Mouse (Mus musculus) kidney, embryonic 16.5 days (tissue): ENCODE results near the gene Chrna5. TPM values are rescaled to one million over a fixed set of nuclear protein-coding genes. Genes with fewer than 3 reads are reported as not detected.
A peak's percentile ranks its signal among the peaks of the same experiment; 100 is the strongest.

Source experiments
- ATAC-seq: fragments of 200-750 bp; cut with Nextera tagmentation; 2 replicates; pipeline ENCODE4 v1.8.0; 2017; ENCODE audit warnings: moderate TSS enrichment; ENCODE audit not compliant: low FRiP score, low TSS enrichment
- H3K27ac ChIP-seq: fragments of 300-500 bp; sonication (generic); 2 replicates; pipeline ENCODE4 v1.5.1; 2014; ENCODE audit warnings: low read length
- H3K27me3 ChIP-seq: fragments of 300-500 bp; sonication (generic); 2 replicates; pipeline ENCODE4 v1.6.1; 2014; ENCODE audit warnings: low read length, control low read depth, mixed read lengths; ENCODE audit not compliant: insufficient read depth
- H3K36me3 ChIP-seq: fragments of 300-500 bp; sonication (generic); 2 replicates; pipeline ENCODE4 v1.6.1; 2014; ENCODE audit warnings: low read length, control low read depth, mixed read lengths; ENCODE audit not compliant: insufficient read depth
- H3K4me1 ChIP-seq: fragments of 300-500 bp; sonication (generic); 2 replicates; pipeline ENCODE4 v1.6.1; 2014; ENCODE audit warnings: low read length, control low read depth, mixed read lengths; ENCODE audit not compliant: insufficient read depth
- H3K4me2 ChIP-seq: fragments of 300-500 bp; sonication (generic); replicated peaks from 2 replicates; pipeline ENCODE4 v1.6.1; 2014; ENCODE audit warnings: low read depth, low read length
- H3K4me3 ChIP-seq: fragments of 300-500 bp; sonication (generic); 2 replicates; pipeline ENCODE4 v1.5.1; 2014; ENCODE audit warnings: mild to moderate bottlenecking, low read length
- H3K9ac ChIP-seq: fragments of 300-500 bp; sonication (generic); replicated peaks from 2 replicates; pipeline ENCODE4 v1.6.1; 2014; ENCODE audit warnings: low read length
- H3K9me3 ChIP-seq: fragments of 300-500 bp; sonication (generic); 2 replicates; pipeline ENCODE4 v1.6.1; 2016; ENCODE audit warnings: low read length, control low read depth
- WGBS: fragments of 180-500 bp; shearing (Covaris S2); extraction: QIAGEN DNeasy Blood & Tissue Kit; methylation state at CpG from one replicate; pipeline ENCODE4 v1.1.7; 2014; 5-methylcytosine and 5-hydroxymethylcytosine counted together
- polyA plus RNA-seq: library from polyadenylated mRNA; unstranded; fragments of >200 nt; fragmentation: Nextera tagmentation; extraction: Ambion mirVana; gene quantifications from 2 replicates; pipeline ENCODE4 v1.2.1, GENCODE M21; 2015

Gene Chrna5
- polyA plus RNA-seq, 1 experiment from 2014 or later, result 0.91 TPM

- H3K36me3 ChIP-seq, result peaks cover 9% of the 10 kb centered on the region
- no peak overlapping the region for H3K9ac ChIP-seq
- no peak overlapping the region for H3K4me3 ChIP-seq
- H3K9me3 ChIP-seq, result 0 out of 2 replicates have a peak, but pooled peaks cover 3% of the 10 kb centered on the region
- H3K4me2 ChIP-seq, result no peak overlapping the region
- no peaks in the 10 kb centered on the region for H3K27me3 ChIP-seq
- H3K4me1 ChIP-seq, result no peaks in the 10 kb centered on the region
- H3K27ac ChIP-seq, result no peak overlapping the region
- ATAC-seq, result no peak
These were observed 17.0 kb upstream of the Chrna5 start for GRCm38 (mm10) chr9:54963669-54964068.

DNA sequence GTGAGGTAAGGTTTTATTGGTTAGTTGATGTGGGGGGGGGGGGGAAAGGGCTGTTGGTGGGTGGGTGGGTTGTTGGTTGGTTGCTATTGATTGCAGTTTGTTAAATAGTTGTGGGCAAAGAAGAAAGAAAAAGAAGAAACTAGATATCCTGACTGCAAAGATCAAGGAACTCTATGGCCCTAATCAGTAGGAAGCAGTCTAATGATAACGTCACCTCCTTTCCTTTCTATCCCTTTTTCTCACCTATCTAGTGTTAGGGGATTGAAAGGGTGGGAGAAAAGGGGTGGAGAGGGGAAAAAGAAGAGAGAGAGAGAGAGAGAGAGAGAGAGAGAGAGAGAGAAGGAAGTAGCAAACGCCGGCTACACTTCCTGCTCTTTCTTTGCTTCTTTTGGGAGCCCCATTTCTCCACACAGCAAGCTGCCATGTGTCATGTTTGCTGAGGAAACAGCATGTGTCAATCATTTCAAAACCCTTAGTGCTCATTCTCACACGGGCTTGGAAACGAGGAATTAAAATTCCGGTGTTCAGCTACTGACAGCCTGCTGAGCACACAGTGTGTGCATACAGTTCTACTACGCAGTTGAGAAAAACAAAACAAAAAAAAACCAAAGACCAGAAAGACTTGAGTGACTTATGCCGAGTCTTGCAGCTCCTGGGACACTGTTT, 10.6 kb upstream of the Chrna5 start:
- no peaks in the 10 kb centered on the region for H3K4me1 ChIP-seq

GRCm38 (mm10) chr9:54981291-54982191, 861 bp downstream of the Chrna5 start:
- H3K27me3 ChIP-seq, result peaks cover 49% of the 10 kb centered on the region
- ATAC-seq, result peak; percentile 92
- under 1% methylated on average over 62 of the region's 85 CpGs for WGBS

More for the DNA sequence above, 10.6 kb upstream of the Chrna5 start:
- Histone ChIP-seq H3K27me3 (no peaks in the 10 kb centered on the region), H3K27ac (no peak overlapping the region), H3K4me3 (no peak overlapping the region), H3K9me3 (0 out of 2 replicates have a peak, but pooled peaks cover 3% of the 10 kb centered on the region), H3K9ac (no peak overlapping the region), H3K4me2 (no peak overlapping the region), H3K36me3 (no peaks in the 10 kb centered on the region)
- WGBS, result 63% methylated on average over 8 of the region's 8 CpGs
- ATAC-seq, result no peak

GRCm38 (mm10) chr9:54982401-54982800, 1.7 kb downstream of the Chrna5 start:
- no peaks in the 10 kb centered on the region for H3K9me3 ChIP-seq
- H3K27me3 ChIP-seq, result peaks cover 47% of the 10 kb centered on the region
- no peak overlapping the region for H3K27ac ChIP-seq
- peak overlapping the region; percentile 67 for H3K4me3 ChIP-seq
- peak overlapping the region; percentile 99 for H3K4me2 ChIP-seq
- no peaks in the 10 kb centered on the region for H3K36me3 ChIP-seq
- peak overlapping the region; percentile 24; the same call in 1 of the 2 replicates for H3K9ac ChIP-seq
- peaks cover 13% of the 10 kb centered on the region for H3K4me1 ChIP-seq
- no peak for ATAC-seq
- 8% methylated on average over 7 of the region's 7 CpGs for WGBS

More at GRCm38 (mm10) chr9:54981291-54982191, 861 bp downstream of the Chrna5 start:
- Histone ChIP-seq H3K4me1 (peaks cover 13% of the 10 kb centered on the region), H3K9me3 (no peaks in the 10 kb centered on the region), H3K36me3 (no peaks in the 10 kb centered on the region), H3K4me2 (peak overlapping the region; percentile 99), H3K4me3 (peak overlapping the region; percentile 67), H3K27ac (no peak overlapping the region), H3K9ac (peak overlapping the region; percentile 63)

DNA sequence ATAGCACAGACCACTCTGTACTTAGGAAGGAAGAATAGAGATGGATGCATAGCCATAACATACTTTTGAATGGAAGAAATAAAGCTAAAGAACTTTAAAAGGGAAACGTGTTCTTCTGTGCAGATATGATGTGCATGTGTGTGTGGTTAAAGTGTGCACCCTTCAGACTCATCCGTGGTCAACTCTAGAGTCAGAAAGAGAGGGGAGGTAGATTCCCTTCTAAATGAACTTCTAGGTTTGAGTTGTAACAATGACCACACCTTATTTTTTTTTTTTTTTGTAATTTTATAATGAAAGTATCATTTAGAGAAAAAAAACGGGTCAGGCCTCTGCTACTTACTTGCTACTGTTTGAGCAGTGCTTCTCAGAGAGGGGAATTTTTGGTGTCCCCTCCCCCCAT, 9.7 kb downstream of the Chrna5 start:
- WGBS, result 76% methylated on average over 3 of the region's 3 CpGs
- no peaks in the 10 kb centered on the region for H3K27me3 ChIP-seq
- H3K4me1 ChIP-seq, result no peaks in the 10 kb centered on the region
- no peaks in the 10 kb centered on the region for H3K36me3 ChIP-seq
- no peak overlapping the region for H3K4me3 ChIP-seq
- no peak overlapping the region for H3K9ac ChIP-seq
- no peaks in the 10 kb centered on the region for H3K9me3 ChIP-seq
- H3K4me2 ChIP-seq, result no peak overlapping the region
- no peak overlapping the region for H3K27ac ChIP-seq
- ATAC-seq, result no peak

DNA sequence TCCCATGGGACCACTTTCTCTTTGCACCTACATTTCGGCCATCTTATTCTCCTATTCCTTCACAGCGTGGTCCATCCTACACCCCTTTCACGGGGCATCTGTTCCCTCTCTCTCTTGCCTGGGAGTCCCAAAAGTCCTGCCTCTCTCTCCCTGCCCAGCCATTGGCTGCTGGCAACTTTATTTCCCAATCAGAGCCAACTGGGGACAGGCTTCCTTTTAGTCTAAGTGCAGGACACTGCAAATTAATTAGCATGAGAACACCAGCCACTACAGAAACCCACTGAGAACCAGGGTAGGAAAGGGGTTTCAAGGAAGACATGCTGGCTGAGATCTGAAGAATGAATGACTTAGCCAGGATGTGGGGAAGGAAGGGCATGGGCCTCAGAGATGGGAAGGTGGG, 13.7 kb downstream of the Chrna5 start:
- Histone ChIP-seq H3K4me2 (no peak overlapping the region), H3K4me1 (no peaks in the 10 kb centered on the region), H3K27ac (no peak overlapping the region), H3K27me3 (no peaks in the 10 kb centered on the region), H3K36me3 (no peaks in the 10 kb centered on the region), H3K4me3 (no peak overlapping the region), H3K9me3 (no peaks in the 10 kb centered on the region), H3K9ac (no peak overlapping the region)
- 47% methylated on average over 3 of the region's 3 CpGs for WGBS
- ATAC-seq, result no peak

DNA sequence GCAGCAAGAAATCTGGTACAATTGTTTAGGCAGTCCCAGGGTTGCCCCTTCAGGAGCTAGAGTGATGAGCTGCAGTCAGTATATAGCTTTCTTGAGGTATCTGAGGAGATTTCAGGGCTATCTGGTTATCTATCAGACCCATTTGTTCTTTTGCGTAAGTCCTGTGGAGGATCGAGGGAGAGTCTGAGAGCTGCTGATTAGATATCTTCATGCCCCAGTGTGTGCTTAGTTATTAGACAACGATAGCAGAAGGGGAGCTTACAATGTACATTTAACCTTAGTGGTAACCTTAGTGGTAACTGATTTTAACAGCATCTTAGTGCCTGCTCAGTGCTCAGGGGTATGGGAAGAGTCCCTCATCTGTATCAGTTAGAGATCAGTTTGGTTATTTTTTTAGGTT, 15.0 kb downstream of the Chrna5 start:
- no peak overlapping the region for H3K4me3 ChIP-seq
- H3K36me3 ChIP-seq, result no peaks in the 10 kb centered on the region
- no peak overlapping the region for H3K27ac ChIP-seq
- H3K4me1 ChIP-seq, result no peaks in the 10 kb centered on the region
- no peaks in the 10 kb centered on the region for H3K27me3 ChIP-seq
- no peak for ATAC-seq
- H3K4me2 ChIP-seq, result no peak overlapping the region
- 79% methylated on average over 3 of the region's 3 CpGs for WGBS
- H3K9me3 ChIP-seq, result no peaks in the 10 kb centered on the region
- H3K9ac ChIP-seq, result no peak overlapping the region

DNA sequence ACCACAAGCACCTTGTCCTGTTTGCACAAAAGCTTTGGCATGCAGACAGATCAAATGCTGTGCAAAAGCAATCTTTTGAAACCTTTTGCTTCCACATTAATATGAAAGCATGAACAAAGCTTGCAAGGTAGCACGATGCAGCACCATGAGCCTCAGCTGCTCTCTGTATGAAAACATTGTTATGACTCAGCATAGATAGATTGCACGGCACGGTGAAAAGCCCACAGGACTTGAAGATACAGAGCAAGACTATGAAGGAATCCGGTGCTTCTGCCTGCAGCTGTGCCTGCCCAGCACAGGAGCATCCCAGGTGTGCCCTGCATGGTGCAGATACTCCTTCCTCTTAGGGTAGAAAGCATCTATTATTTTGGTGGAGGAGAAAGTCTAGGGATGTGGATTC, 22.9 kb downstream of the Chrna5 start:
- H3K9ac ChIP-seq, result no peak overlapping the region
- H3K36me3 ChIP-seq, result no peaks in the 10 kb centered on the region
- 87% methylated on average over 4 of the region's 4 CpGs for WGBS
- no peaks in the 10 kb centered on the region for H3K27me3 ChIP-seq
- H3K4me1 ChIP-seq, result no peaks in the 10 kb centered on the region
- H3K4me3 ChIP-seq, result no peak overlapping the region
- ATAC-seq, result no peak
- H3K4me2 ChIP-seq, result no peak overlapping the region
- H3K9me3 ChIP-seq, result no peaks in the 10 kb centered on the region
- H3K27ac ChIP-seq, result no peak overlapping the region

DNA sequence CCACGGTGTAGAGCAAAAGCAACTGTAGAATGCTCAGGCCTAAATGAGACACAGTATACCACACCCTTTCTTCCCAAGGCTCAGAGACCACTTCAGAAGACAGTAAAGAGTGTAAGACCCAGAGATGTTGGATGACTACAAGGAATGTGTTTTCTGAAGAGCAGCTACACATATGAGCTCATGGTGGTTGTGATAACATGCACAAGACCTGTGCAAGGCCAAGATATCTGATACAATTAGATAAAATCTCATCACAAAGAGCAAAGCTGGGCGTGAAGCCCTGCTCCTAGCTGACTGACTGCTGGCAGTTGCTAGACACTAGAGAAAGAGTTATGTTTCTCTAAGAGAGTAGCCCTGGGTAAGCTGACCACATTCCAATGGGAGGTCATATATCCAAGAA, 29.0 kb downstream of the Chrna5 start:
- H3K4me3 ChIP-seq, result no peak overlapping the region
- WGBS, result 80% methylated on average over 2 of the region's 2 CpGs
- H3K36me3 ChIP-seq, result no peaks in the 10 kb centered on the region
- H3K9ac ChIP-seq, result no peak overlapping the region
- no peak for ATAC-seq
- H3K27ac ChIP-seq, result no peak overlapping the region
- H3K4me2 ChIP-seq, result no peak overlapping the region
- H3K9me3 ChIP-seq, result no peaks in the 10 kb centered on the region
- H3K27me3 ChIP-seq, result no peaks in the 10 kb centered on the region
- no peaks in the 10 kb centered on the region for H3K4me1 ChIP-seq
